Mouse (Mus musculus): ENCODE measurements around the gene Zfp931.
"Not testable (repeated sequence)": the region's sequence is repeated elsewhere in the genome, so short reads cannot be mapped to it uniquely, and the experiment has no call there.

Zfp931 gene

GRCm38 (mm10) chr2:178078166-178078717, at the start of gene Zfp931:
Zfp931 (minus strand) TSS chr2:178078476.
- not testable (repeated sequence) for DNase-seq

- DNase-seq: no peak
These were observed 48.0 kb upstream of the Zfp931 start for GRCm38 (mm10) chr2:178126041-178126820.

- no peak for DNase-seq
These were observed 47.2 kb upstream of the Zfp931 start for GRCm38 (mm10) chr2:178125427-178125826.

- no peak for DNase-seq
These were observed 45.2 kb upstream of the Zfp931 start for GRCm38 (mm10) chr2:178123466-178123865.

GRCm38 (mm10) chr2:178121946-178122665, 43.8 kb upstream of the Zfp931 start:
- no peak for DNase-seq

GRCm38 (mm10) chr2:178121375-178121688, 43.1 kb upstream of the Zfp931 start:
- DNase-seq: no peak

GRCm38 (mm10) chr2:178120651-178121374, 42.5 kb upstream of the Zfp931 start:
- no peak for DNase-seq

GRCm38 (mm10) chr2:178120356-178120645, 42.0 kb upstream of the Zfp931 start:
- no peak for DNase-seq

- DNase-seq: no peak
These were observed 41.5 kb upstream of the Zfp931 start for GRCm38 (mm10) chr2:178119561-178120355.

GRCm38 (mm10) chr2:178118801-178119560, 40.7 kb upstream of the Zfp931 start, which contains the start of gene Phactr3:
Phactr3 (plus strand) TSS chr2:178118975.
- DNase-seq: no peak

- DNase-seq: peak; percentile 51
These were observed 39.7 kb upstream of the Zfp931 start for GRCm38 (mm10) chr2:178117946-178118345.

GRCm38 (mm10) chr2:178101957-178102356, 23.7 kb upstream of the Zfp931 start:
- DNase-seq: peak; percentile 59

- DNase-seq: peak; percentile 49
These were observed 19.7 kb upstream of the Zfp931 start for GRCm38 (mm10) chr2:178098021-178098420.

GRCm38 (mm10) chr2:178089586-178089985, 11.3 kb upstream of the Zfp931 start:
- DNase-seq: no peak

GRCm38 (mm10) chr2:178058195-178058594, 20.1 kb downstream of the Zfp931 start:
- DNase-seq: peak; percentile 78

GRCm38 (mm10) chr2:178027601-178028000, 50.7 kb downstream of the Zfp931 start:
- not testable (repeated sequence) for DNase-seq

GRCm38 (mm10) chr2:178023861-178024260, 54.4 kb downstream of the Zfp931 start:
- peak; percentile 38 for DNase-seq

- DNase-seq: peak; percentile 56
These were observed 55.2 kb downstream of the Zfp931 start, which contains the start of gene Zfp971 for GRCm38 (mm10) chr2:178023011-178023611. Zfp971 (plus strand) TSS chr2:178023284.

- DNase-seq: not testable (repeated sequence)
These were observed 57.5 kb downstream of the Zfp931 start for GRCm38 (mm10) chr2:178020773-178021172.

- not testable (repeated sequence) for DNase-seq
These were observed 58.8 kb downstream of the Zfp931 start for GRCm38 (mm10) chr2:178019486-178019885.
